Mouse (Mus musculus) heart, adult 8-10 months (tissue): ENCODE measurements around the gene Gpc4. TPM values are rescaled to one million over a fixed set of nuclear protein-coding genes. Genes with fewer than 3 reads are reported as not detected.
A peak's percentile ranks its signal among the peaks of the same experiment; 100 is the strongest.

Source experiments
- DNase-seq: peaks from one replicate; pipeline ENCODE4 v3.0.0; 2022; ENCODE audit warnings: low spot score
- total RNA-seq, 4 experiments: library from RNA; stranded (reverse); gene quantifications; 2 replicates each; pipeline ENCODE4 v1.2.4; 2022

Gpc4 gene
- total RNA-seq, 4 experiments from 2014 or later = 30.6 to 39.7 (median 34.3) TPM

GRCm38 (mm10) chrX:52151100-52151499 lies 14.0 kb downstream of the Gpc4 start:
- DNase-seq = no peak

DNA sequence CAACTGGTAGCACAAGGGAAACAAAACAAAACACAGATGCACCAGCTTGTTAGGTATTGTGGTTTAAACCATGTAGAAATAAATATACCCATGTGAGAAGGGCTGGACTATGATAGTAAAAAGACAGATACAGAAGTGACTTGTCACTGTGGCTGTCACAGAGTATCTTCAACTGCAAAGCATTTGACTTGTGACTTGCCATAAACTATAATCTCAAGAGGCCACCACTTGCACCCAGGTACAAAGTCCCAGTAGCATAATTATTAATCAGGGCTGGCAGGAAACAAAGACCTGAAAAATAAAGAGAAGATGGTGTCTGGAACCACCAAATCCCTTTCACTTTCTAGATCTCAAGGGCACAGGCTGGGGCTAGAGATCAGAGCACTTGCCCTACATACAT lies 19.5 kb downstream of the Gpc4 start:
- no peak for DNase-seq

- DNase-seq = no peak
These were observed 20.6 kb downstream of the Gpc4 start for GRCm38 (mm10) chrX:52144491-52144890.

GRCm38 (mm10) chrX:52140316-52140715 lies 24.7 kb downstream of the Gpc4 start:
- DNase-seq = no peak

DNA sequence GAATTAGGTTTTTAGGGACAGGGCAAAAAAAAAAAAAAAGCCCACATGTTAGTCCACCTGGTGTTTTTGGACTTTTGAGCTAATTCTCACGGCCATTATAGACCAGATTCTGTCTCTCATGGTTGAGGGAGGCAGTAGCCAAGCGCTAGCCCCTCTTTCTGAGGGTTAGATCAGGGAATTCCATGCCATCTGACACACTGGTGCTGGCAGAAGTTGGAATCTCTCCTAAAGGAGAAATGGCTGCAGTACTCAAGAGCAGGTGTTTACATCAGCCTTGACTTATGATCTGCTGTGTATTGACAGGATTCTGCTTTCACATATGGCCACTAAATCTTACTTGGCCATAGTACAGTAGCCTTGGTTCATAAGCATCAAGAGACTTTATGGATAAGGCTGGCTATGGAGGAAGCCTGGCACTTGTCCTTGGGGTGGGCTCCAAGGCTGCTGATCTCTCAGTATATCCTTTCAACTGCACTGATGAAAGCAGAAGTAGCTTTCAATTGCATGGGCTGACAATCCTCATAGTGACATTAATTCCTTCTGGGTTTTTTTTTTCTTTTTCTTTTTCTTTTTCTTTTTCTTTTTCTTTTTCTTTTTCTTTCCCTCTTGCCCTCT lies 26.5 kb downstream of the Gpc4 start:
- no peak for DNase-seq

DNA sequence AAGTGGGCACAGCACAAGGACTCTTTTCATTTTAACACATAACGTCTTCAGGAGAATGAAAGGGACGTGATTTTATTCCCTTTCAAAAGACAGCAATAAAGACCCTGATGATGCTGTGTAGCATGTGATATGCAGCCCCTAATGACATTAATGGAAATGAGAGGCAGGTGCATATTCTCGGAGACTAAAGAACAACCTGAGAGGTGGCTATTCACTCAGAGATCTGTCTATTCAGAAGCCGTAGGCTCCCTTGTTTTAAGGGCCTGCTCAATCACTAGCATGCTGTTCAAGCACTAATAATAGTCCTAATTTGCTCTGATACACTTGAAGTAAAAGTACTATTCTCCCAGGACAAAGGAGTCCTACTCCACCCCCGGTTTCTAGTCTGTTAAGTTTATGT lies 27.0 kb downstream of the Gpc4 start:
- DNase-seq = no peak

DNA sequence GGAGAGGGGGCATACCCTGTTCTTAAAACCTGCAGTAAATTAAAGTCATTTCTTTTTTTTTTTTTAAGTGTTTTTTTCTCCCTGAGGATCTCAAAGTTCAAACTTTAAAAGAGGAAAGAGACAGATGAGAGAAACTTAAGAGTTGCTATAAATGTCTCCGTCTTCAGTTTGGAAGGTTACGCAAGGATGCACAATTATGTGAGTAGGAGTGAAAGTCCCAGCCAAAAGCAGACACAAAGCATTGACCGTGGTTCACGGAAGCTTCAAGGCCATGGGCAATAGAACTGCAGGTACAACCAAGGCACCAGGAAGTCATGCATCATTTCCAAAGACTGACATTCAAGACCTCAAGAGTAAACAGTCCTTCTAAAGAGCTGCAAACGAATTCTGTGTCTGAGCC lies 28.5 kb downstream of the Gpc4 start:
- DNase-seq = no peak

DNA sequence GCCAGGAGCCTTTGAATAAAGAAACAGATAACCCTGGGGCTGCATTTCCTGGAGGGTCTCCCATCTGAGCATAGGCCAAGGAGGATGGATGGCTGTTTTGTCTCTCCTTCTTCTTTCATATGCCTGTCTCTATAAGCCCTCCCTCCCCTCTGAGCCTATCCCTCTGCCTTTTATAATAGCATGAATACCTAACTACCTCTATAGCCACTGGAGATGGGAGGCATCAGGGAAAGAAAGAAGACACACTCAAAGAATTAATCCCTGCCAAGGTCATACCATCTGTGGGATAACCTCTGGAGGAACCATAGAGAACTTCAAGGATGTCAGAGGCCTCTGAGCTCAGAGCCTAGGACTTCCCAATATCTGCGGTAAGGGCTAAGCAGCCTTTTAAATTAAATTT lies 35.4 kb downstream of the Gpc4 start:
- DNase-seq = no peak

DNA sequence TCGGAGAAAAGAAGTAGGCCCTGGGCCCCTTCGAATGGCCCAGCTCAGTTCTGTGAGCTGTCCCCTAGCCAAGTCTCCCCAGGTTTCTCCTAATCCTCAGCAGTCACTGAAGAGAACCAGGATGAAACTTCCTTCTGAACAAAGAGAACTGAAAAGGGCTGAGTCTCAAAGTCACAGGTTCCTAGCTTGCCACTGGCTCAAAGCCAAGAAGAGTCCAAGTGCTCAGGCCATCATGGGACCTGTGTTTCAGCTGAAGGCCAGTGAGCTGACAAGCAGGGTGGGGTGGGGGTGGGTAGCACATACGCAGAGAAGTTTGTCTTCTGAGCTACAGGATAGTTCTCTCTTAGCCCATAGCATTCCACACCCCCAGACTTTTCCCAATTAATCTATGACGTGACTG lies 36.3 kb downstream of the Gpc4 start:
- no peak for DNase-seq

GRCm38 (mm10) chrX:52113651-52114050 lies 51.4 kb downstream of the Gpc4 start:
- no peak for DNase-seq

DNA sequence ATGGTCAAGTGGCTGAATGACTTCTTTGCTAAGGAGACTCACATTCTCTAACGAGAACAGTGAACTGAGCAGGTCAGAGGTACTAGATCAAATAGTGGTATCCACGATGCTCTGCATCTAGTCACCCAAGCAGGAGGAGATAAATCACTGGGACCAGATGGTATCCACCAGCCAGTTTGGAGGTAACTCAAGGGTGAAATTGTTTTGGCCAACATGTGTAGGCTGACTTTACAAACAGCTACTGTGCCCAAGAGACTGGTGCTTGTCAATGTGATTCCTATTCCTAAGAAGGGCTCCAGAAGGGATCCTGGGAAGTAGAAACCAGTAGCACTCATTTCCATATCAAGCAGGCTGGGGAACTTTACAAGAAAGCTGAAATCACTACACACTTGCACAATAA lies 55.4 kb downstream of the Gpc4 start:
- DNase-seq = no peak

DNA sequence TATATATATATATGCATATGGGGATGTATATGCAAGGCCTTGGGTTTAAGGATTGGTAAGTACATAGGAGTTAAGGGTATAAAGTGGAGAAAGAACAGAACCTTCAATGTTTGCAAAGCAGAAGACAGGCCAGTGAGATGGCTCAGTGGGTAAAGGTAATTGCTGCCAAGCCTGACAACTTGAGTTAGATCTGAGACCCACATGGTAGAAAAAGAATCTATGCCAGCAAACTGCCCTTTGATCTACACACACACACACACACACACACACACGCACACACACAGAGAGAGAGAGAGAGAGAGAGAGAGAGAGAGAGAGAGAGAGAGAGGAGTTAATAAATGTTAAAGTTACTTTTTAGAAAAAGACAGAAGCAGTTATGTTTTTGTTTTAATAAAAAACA lies 56.1 kb downstream of the Gpc4 start:
- DNase-seq = no peak

DNA sequence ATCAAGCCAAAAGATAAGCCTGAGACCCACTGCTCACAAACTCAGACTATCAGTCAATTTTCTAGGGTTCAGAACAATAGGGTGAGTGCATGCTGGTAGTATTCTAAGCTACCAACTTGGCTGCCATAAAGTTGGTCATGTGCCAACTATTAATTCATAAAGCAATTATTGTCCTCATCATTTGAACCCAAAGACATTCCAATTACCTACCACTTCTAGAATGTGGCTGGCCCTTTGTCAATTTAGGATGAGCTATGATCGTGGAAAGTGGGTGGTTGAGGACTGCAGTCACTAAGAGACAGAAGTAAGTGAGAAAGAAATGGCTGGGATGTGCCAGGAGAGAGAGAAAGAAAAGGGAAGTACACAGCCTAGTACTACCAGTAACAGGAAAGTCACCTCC lies 61.3 kb downstream of the Gpc4 start:
- DNase-seq = no peak

GRCm38 (mm10) chrX:52101940-52102339 lies 63.1 kb downstream of the Gpc4 start:
- no peak for DNase-seq

GRCm38 (mm10) chrX:52101445-52101844 lies 63.6 kb downstream of the Gpc4 start:
- DNase-seq = no peak

GRCm38 (mm10) chrX:52087726-52088348 lies 77.2 kb downstream of the Gpc4 start:
- peak; percentile 21 for DNase-seq

GRCm38 (mm10) chrX:52086885-52087573 lies 78.0 kb downstream of the Gpc4 start:
- no peak for DNase-seq

DNA sequence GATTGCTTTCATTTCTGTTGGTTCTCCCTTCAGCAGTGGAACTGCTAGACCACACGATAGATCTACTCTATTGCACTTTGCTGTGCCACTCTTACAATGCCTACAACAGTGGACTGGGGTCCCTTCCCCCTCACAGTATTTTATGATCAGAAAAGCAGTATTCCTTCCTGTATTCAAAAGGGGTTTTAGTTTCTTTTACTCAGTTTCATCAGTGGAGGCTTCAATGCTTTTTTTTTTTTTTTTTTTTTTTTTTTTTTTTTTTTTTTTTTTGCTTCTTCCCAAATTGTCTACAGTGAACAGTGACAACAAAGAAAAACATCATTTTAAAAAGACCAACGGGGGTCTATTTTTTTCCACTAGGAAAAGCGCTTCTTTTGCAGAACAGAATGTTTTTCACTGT lies 81.5 kb downstream of the Gpc4 start:
- DNase-seq = no peak

DNA sequence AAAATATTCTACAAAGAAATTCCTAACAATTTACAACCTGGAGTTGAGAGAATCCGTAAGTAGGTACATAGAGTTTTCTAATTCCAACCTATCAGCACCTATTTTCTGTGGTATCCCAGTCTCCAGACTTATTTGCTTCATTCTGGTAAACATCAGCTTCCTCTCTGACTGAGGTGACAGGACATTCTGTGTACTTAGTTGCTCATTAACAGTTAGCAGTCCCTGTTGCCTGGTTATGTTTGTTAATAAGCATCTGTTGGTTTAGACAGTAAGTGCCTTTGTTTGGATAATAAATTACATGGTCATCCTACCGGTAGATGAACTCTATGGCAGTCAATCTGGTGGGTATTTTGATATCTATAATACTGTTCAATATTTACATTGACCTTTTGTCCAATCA lies 92.6 kb downstream of the Gpc4 start:
- no peak for DNase-seq

DNA sequence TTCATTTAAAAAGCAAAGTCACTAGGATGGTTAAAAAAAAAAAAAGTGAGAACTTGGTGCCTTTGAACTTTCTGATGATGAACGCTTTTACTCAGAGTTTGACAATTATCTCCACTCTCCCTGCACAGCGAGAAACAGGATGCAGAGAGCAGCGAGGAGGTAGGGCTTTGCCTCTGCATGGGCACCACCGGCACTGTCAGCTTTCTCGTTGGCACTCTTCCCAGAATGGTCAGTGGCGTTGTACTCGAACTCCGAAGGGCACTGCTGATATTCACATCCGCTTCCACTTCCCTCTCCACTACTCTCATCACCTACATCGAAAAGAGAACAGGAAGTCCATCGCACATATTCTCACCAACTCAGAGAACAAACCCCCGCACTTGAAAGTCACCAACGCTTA lies 111.6 kb downstream of the Gpc4 start:
- DNase-seq = no peak

GRCm38 (mm10) chrX:52052011-52052410 lies 113.0 kb downstream of the Gpc4 start:
- DNase-seq = peak; percentile 13

DNA sequence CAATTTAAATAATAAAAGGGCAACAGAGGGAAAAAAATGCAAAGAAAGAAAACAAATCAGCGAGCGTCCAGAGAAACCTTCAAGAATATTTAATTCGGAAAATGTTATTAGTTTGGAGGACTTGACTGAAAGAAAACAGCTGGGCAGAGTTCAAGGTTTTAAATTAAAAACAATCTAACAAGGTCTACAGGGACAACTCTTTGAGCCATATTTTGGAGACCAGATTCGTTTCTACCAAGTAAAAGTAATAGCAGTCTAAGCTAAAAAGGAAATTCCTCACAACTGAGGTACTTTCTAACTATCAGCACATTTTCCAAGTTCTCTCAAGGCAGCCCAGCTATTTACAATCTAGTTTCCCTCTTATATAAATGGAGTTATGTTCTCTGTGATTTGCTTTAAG lies 114.1 kb downstream of the Gpc4 start:
- DNase-seq = no peak

GRCm38 (mm10) chrX:52039875-52040274 lies 125.2 kb downstream of the Gpc4 start:
- no peak for DNase-seq
